Mouse (Mus musculus): ENCODE data around the gene Cpm.
A peak's percentile ranks its signal among the peaks of the same experiment; 100 is the strongest.
"Not testable (repeated sequence)": the region's sequence is repeated elsewhere in the genome, so short reads cannot be mapped to it uniquely, and the experiment has no call there.

Cpm gene

DNA sequence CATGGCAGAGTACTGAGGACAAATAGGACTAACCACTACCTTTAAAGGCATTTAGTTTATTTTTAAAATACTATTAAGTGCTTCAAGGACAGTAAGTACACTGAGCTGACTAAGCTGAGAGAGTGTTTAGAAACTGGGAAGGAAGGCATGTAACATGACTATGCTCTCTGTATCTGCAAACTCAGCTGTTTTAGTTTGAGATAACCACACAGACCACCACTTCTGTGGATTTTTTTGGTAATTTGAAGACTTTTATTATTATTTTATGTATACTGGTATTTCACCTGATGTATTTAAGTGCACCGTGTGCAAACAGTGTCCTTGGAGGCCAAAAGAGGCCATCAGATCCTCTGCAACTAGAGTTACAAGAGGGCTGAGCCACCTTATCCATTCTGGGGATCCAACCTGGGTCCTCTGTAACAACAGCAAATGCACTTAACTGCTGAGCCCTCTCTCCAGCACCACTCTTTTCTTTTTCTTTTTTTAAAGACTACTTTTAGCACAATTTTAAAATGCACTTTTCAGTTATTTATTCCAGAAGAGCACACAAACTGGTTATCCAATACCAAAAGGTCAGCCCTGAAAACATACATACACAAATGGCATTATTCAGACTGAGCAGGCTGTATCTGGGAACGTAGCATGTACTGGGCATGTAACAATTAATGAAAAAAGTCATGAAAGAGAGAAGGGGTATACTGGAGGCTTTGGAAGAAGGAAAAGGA lies 78.0 kb downstream of the Cpm start:
- no peak for DNase-seq

DNA sequence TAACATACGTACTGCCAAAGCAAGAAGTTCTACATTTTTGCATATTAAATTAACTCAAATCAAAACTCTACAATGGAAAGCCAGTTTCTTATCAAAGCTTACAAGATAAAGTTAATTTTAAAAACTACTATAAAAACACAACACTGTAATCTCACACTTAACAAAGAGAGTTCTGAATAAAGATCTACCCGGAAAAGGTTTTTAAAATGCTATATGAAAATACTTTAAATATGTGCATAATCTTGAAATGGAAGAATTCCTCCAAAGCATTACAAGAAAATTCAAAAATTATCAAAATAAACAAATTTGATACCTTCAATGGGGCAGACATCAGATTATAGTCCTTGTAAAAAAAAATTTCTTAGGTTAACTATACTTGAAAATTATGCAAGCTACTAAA lies 79.1 kb downstream of the Cpm start:
- no peak for DNase-seq

GRCm38 (mm10) chr10:117708856-117709255 lies 79.6 kb downstream of the Cpm start:
- no peak for DNase-seq

- no peak for DNase-seq
These were observed 80.1 kb downstream of the Cpm start for GRCm38 (mm10) chr10:117709326-117709830.

GRCm38 (mm10) chr10:117709930-117710603 lies 80.8 kb downstream of the Cpm start:
- DNase-seq = peak; percentile 82 to 85

DNA sequence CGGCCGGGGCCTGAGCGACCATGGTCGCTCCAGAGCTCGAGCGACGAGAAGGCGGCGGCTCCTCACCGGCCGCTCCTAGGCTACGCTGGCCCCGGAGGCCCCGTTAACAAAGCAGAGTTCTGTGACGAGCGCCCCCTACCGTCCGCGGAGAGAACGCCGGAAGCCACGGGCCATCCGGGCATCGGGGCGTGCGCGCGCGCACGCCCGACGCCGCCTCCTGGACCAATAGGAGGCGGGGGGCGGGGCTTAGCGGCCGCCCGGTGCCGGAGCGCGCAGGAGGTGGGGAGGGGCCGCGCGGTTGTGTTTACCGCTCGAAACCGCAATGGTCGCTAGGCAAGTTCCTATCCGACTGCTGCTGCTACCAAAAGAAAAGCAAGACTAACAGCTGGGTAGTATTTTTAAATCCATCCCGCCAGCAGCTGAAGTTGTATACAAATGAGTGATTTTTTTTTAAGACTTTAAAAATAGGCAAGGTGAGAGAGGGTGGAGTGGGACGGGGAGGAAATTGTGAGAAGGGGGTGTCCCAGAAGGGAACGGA lies 81.4 kb downstream of the Cpm start, which contains the start of gene Mdm2:
TSS of gene Mdm2 (minus strand) at position 155 of the 538 bp plus-strand sequence.
- peak; percentile 99 for DNase-seq

GRCm38 (mm10) chr10:117711408-117711807 lies 82.1 kb downstream of the Cpm start:
- no peak for DNase-seq

DNA sequence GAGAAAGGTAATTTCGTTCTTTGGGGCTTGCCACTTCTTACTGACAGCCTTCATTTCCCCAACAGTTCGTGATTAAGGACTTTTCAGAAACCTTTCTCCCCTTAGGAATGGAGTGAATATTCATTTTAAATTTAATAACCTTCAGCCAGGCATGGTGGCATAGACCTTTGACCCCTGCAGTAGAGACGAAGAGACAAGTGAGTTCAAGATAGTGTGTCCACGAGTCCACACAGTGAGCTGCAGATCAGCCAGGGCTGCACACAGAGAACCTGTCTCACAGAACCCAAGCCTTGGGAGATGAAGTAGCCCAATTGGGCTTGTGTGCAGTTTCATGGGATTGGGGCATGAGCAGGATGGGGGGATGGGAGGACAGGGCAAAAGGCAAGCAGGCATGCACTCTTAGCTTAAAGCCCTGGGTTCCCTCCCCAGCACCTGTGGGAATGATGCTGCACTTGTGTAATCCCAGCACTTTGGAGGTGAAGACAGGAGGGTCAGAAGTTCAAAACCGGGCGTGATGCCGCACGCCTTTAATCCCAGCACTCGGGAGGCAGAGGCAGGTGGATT lies 83.0 kb downstream of the Cpm start:
- DNase-seq = no peak

DNA sequence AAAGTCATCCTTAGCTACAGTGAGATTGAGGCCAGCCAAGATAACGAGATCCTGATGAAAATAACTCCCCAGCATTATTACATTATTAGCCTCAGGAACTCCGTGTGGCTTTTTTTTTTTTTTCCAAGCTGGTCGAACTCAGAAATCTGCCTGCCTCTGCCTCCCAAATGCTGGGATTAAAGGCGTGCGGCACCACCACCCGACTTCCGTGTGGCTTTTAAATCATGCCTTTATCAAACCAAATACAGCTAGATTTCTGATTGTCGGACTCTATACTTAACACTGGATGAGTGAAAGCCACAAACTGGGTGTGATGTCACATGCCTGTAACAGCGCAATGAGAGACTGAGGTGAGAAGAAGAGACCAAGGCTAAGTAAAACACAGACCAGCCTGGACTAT lies 83.6 kb downstream of the Cpm start:
- DNase-seq = no peak

DNA sequence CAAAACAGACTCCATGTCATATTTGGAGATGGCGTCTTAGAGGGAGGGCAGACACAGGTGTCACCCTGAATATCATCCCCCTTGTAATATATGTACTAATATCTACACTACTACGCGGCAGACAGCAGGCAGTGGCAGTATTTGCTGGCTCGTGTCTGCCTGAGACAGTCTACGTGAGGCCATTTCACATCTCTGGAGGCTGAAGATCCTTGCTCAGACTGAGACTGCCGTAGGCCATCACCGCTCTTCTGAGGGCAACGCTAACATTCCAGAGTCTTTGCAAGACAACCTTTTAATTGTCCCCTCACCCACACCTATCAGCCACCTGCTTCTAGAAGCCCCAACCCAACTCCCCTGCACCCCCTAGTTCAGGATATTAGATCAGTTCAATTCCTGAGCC lies 84.2 kb downstream of the Cpm start:
- no peak for DNase-seq

DNA sequence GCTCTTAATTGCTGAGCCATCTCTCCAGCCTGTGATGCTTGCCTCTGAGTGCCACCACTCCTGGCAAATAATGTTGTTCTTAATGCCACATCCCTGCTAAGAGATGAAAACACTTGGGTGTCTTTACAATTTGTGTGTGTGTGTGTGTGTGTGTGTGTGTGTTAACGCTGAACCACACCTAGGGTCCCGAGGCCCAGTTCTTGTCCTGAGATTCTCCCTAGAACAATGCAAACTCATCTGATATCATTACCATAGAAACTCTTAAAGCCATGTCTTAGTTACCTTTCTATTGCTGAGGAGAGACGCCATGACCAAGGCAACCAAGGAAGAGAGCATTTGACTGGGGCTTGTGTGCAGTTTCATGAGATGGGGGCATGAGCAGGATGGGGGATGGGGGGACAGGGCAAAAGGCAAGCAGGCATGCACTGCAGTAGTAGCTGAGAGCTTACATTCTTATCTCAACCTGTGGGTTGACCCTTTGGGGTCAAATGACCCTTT lies 84.8 kb downstream of the Cpm start:
- DNase-seq = no peak

GRCm38 (mm10) chr10:117714928-117715500 lies 85.7 kb downstream of the Cpm start:
- no peak for DNase-seq

DNA sequence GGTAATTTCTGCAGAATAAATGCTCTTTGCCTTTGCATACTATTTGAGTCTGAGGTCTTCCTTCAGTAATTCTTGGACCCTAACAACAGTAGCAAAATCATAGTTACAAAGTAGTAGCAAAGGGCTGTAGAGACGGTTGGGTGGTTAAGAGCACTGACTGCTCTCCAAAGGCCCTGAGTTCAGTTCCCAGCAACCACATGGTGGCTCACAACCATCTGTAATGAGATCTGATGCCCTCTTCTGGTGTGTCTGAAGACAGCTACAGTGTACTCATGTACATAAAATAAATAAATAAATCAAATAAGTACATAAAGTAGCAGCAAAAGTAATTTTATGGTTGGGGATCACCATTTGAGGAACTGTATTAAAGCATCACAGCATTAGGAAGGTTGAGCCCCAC lies 86.4 kb downstream of the Cpm start:
- DNase-seq = not testable (repeated sequence)

GRCm38 (mm10) chr10:117716686-117717085 lies 87.4 kb downstream of the Cpm start:
- no peak for DNase-seq

DNA sequence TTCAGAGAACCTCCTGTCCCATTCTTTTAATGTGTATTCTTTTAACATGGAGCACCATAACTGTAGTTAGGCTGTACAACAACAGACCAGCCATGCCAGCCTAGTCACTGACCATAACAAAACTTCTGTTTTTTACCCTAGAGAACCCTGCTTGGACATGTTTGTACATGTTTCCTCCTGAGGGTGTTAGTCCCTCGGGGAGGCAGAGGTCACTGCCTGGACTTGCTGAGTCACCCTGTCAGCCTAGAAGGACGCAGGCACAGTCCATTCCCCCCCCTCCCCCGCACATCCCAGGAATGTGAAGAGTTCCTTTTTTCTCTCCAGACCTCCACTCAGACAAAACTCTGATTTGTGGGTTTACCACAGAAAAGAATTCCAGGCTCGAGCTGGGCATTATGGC lies 88.3 kb downstream of the Cpm start:
- no peak for DNase-seq

DNA sequence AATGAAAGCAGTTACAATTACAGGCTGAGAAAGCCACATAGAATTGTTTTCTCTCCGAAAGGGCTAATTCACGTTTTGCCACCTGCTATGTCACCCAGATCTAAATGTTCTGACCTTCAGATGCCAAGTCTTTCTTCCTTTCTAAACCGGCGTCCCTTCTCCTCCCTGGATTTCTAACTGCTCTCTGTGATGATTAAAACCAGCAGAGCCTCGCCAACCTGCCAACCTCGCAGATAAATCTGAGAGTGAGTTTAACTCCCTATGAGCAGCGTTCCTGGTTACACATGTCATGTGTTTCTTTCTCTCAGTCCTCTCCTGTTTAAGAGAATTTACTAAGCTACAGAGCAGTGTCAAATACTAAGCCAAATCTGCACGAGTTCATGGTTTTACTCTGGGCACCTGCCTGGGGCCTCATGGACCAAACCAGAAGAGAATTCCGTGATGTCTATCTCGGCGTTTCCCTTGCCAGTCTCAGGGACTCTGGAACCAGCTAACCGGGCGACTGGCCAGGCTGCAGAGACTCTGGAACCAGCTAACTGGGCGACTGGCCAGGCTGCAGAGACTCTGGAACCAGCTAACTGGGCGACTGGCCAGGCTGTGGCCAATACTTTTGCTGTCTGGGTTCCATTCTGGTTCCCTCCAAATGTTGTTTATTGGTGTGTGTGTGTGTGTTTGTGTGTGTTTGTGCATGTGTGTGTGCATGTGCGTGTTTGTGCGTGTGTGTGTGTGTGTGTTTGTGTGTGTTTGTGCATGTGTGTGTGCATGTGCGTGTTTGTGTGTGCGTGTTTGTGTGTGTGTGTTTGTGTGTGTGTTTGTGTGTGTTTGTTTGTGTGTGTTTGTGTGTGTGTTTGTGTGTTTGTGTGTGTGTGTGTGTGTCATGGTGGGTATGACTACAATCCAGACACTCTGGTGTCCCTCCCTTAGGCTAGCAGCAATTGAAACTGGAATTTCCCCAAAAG lies 89.1 kb downstream of the Cpm start:
- DNase-seq = peak in 1 of 2 experiments; percentile 41

GRCm38 (mm10) chr10:117724136-117724718 lies 94.9 kb downstream of the Cpm start:
- DNase-seq = no peak

DNA sequence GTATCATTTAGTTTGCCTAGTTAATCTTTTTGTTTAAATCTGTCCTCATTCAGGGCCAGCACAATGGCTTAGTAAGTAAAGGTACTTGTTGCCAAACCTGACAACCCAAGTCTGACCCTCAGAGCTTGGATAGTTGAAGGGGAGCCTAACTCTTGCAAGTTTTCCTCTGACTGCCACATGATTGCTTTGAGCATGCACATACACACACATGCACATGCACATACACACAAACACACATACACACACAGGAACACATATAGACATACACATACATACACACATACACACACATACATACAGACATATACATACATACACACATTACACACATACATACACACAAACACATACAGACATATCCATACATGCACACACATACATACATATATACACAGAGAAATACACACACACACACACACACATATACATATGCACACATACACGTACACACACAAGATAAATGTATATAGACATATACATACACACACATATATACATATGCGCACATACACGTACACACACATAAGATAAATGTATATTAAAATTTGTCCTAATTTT lies 95.6 kb downstream of the Cpm start:
- DNase-seq = no peak

GRCm38 (mm10) chr10:117725671-117726070 lies 96.4 kb downstream of the Cpm start:
- DNase-seq = no peak

DNA sequence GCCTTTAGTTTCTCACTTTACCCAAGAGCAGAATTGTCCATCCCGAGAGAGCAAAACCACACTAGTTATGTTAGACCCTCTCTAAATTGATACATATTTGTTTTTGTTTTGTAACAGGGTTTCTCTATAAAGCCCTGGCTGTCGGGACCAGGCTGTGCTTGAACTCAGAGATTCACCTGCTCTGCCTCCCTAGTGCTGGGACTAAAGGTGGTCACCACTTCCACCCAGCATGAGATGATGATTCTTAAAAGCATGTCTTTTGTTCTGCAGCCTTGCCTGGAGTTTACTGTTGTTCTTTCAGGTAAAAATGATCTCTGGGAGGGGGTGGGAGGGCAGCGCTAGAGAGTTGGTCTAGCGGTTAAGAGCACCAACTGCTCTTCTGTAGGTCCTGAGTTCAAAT lies 97.0 kb downstream of the Cpm start:
- DNase-seq = no peak

DNA sequence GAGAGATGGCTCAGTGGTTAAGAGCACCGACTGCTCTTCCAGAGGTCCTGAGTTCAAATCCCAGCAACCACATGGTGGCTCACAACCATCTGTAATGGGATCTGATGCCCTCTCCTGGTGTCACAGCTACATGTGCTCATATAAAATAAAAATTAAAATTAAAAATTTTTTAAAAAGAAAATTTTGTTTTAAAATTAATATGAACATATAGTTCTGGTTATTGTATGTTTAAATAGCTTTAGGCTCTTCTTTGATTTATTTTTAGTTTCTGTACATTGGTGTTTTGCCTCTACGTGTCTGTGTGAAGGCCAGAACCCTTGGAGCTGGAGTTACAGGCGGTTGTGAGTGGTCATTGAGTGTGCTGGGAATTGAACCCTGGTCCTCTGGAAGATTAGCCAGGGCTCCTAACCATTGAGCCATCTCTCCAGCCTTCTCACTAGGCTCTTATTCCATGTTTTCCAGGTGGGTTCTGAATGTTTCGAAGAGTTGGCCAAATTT lies 97.6 kb downstream of the Cpm start:
- DNase-seq = no peak
